Comparison of ENCODE assay signal across 8 mouse cellular contexts in genomic region chr6:29985058-29985498, GRCm38 (mm10).
DNase-seq lines count a peak whose midpoint lies in the region; ATAC-seq and TF ChIP-seq lines count a peak whose summit lies in the region.

No protein-coding gene starts in this region.

- peak overlapping the region; percentile 82 for H3K27ac ChIP-seq in heart, embryonic 10.5 days
- H3K27ac ChIP-seq in kidney, embryonic 14.5 days (ENCODE audit: low read depth, low read length), result no peak overlapping the region
- peak overlapping the region; percentile 71 for H3K27ac ChIP-seq in liver, embryonic 11.5 days (ENCODE audit: low read depth, low read length)
- H3K27ac ChIP-seq in stomach, embryonic 14.5 days (ENCODE audit: low read length), result 0 out of 2 replicates have a peak overlapping the region, but pooled peaks have one; percentile 2

- peak overlapping the region; percentile 65 for H3K4me3 ChIP-seq in erythroblast, embryonic 14.5 days (replicated peaks)
- H3K4me3 ChIP-seq in heart, embryonic 10.5 days, result peak overlapping the region; percentile 67
- peak overlapping the region; percentile 64 for H3K4me3 ChIP-seq in kidney, embryonic 14.5 days (ENCODE audit: low read length)
- H3K4me3 ChIP-seq in liver, embryonic 11.5 days (ENCODE audit: low read depth, low read length), result peak overlapping the region; percentile 71
- H3K4me3 ChIP-seq in myocyte, result peak overlapping the region; percentile 25
- H3K4me3 ChIP-seq in stomach, embryonic 14.5 days (ENCODE audit: low read depth, low read length), result peak overlapping the region; percentile 60

- WGBS in heart, embryonic 10.5 days, result under 1% methylated on average over 37 of the region's 37 CpGs
- WGBS in kidney, embryonic 14.5 days, result under 1% methylated on average over 37 of the region's 37 CpGs
- WGBS in liver, embryonic 11.5 days, result under 1% methylated on average over 37 of the region's 37 CpGs
- WGBS in stomach, embryonic 14.5 days, result under 1% methylated on average over 37 of the region's 37 CpGs

- peaks cover 3% of the 10 kb centered on the region for H3K9me3 ChIP-seq in erythroblast, embryonic 14.5 days (ENCODE audit: control insufficient read depth, low read length)
- H3K9me3 ChIP-seq in heart, embryonic 10.5 days, result no peaks in the 10 kb centered on the region
- no peaks in the 10 kb centered on the region for H3K9me3 ChIP-seq in kidney, embryonic 14.5 days (ENCODE audit: control insufficient read depth, low read length)
- no peaks in the 10 kb centered on the region for H3K9me3 ChIP-seq in liver, embryonic 11.5 days (ENCODE audit: control insufficient read depth, low read length)
- no peaks in the 10 kb centered on the region for H3K9me3 ChIP-seq in stomach, embryonic 14.5 days (ENCODE audit: control insufficient read depth, low read depth, low read length)

- peak; percentile 96 for DNase-seq in CD4-positive helper T cell, adult 2 months (ENCODE audit: low read depth, low spot score)
- DNase-seq in brain, adult 2 months (ENCODE audit: low read depth, low spot score), result peak; percentile 55
- peak; percentile 94 for DNase-seq in heart, embryonic 10.5 days (ENCODE audit: low spot score)
- DNase-seq in liver, embryonic 11.5 days (ENCODE audit: low spot score), result peak; percentile 80

- no peaks in the 10 kb centered on the region for H3K79me2 ChIP-seq in myocyte (ENCODE audit: control insufficient read depth, insufficient read depth)

- no peaks in the 10 kb centered on the region for H3K36me3 ChIP-seq in erythroblast, embryonic 14.5 days (ENCODE audit: control insufficient read depth)
- H3K36me3 ChIP-seq in heart, embryonic 10.5 days, result no peaks in the 10 kb centered on the region
- H3K36me3 ChIP-seq in kidney, embryonic 14.5 days (ENCODE audit: control insufficient read depth, insufficient read depth, low read length), result no peaks in the 10 kb centered on the region
- H3K36me3 ChIP-seq in liver, embryonic 11.5 days (ENCODE audit: control insufficient read depth, insufficient read depth, low read length), result no peaks in the 10 kb centered on the region
- H3K36me3 ChIP-seq in myocyte (ENCODE audit: control insufficient read depth, insufficient read depth), result no peaks in the 10 kb centered on the region
- H3K36me3 ChIP-seq in stomach, embryonic 14.5 days (ENCODE audit: control insufficient read depth, insufficient read depth, low read length), result no peaks in the 10 kb centered on the region

- H3K9ac ChIP-seq in kidney, embryonic 14.5 days (ENCODE audit: low read depth, low read length), result peak overlapping the region; percentile 65
- H3K9ac ChIP-seq in liver, embryonic 11.5 days (ENCODE audit: low read depth, low read length), result peak overlapping the region; percentile 63
- H3K9ac ChIP-seq in stomach, embryonic 14.5 days (replicated peaks; ENCODE audit: low read depth, low read length), result peak overlapping the region; percentile 25; the same call in 1 of the 2 replicates

- peak overlapping the region; percentile 84 for H3K4me2 ChIP-seq in kidney, embryonic 14.5 days (replicated peaks; ENCODE audit: low read depth, low read length)
- H3K4me2 ChIP-seq in liver, embryonic 11.5 days, result peak overlapping the region; percentile 95
- peak overlapping the region; percentile 87 for H3K4me2 ChIP-seq in myocyte (ENCODE audit: low read depth)
- peak overlapping the region; percentile 86 for H3K4me2 ChIP-seq in stomach, embryonic 14.5 days (replicated peaks; ENCODE audit: low read depth, low read length)

- no peak overlapping the region for H3ac ChIP-seq in myocyte (ENCODE audit: control insufficient read depth, insufficient read length)

- peak; percentile 90 for ATAC-seq in kidney, embryonic 14.5 days (ENCODE audit: low FRiP score, low TSS enrichment)
- peak; percentile 84 for ATAC-seq in liver, embryonic 11.5 days (replicated peaks; ENCODE audit: low FRiP score)
- ATAC-seq in stomach, embryonic 14.5 days (ENCODE audit: insufficient number of reproducible peaks, insufficient read depth, low FRiP score, low read depth), result peak; percentile 82

- peaks cover 22% of the 10 kb centered on the region for H3K4me1 ChIP-seq in erythroblast, embryonic 14.5 days (ENCODE audit: control insufficient read depth)
- H3K4me1 ChIP-seq in heart, embryonic 10.5 days, result no peaks in the 10 kb centered on the region
- peaks cover 7% of the 10 kb centered on the region; the same call in 1 of the 2 replicates for H3K4me1 ChIP-seq in kidney, embryonic 14.5 days (ENCODE audit: control insufficient read depth, insufficient read depth, low read length)
- peaks cover 18% of the 10 kb centered on the region for H3K4me1 ChIP-seq in liver, embryonic 11.5 days (replicated peaks; ENCODE audit: control insufficient read depth, insufficient read depth, low read length)
- H3K4me1 ChIP-seq in stomach, embryonic 14.5 days (ENCODE audit: control insufficient read depth, insufficient read depth, low read length), result no peaks in the 10 kb centered on the region

- peaks cover 17% of the 10 kb centered on the region for H3K27me3 ChIP-seq in erythroblast, embryonic 14.5 days (ENCODE audit: control insufficient read depth)
- H3K27me3 ChIP-seq in heart, embryonic 10.5 days (ENCODE audit: insufficient read depth, poor library complexity, severe bottlenecking), result peaks cover 16% of the 10 kb centered on the region; the same call in 1 of the 2 replicates
- H3K27me3 ChIP-seq in kidney, embryonic 14.5 days (ENCODE audit: control insufficient read depth, insufficient read depth, low read length), result no peaks in the 10 kb centered on the region
- H3K27me3 ChIP-seq in liver, embryonic 11.5 days (replicated peaks; ENCODE audit: control insufficient read depth, insufficient read depth, low read length), result no peaks in the 10 kb centered on the region
- no peaks in the 10 kb centered on the region for H3K27me3 ChIP-seq in myocyte (ENCODE audit: control insufficient read depth, insufficient read depth, insufficient read length)
- no peaks in the 10 kb centered on the region for H3K27me3 ChIP-seq in stomach, embryonic 14.5 days (ENCODE audit: control insufficient read depth, insufficient read depth, low read length)

- peak; percentile 59 for TF ChIP-seq POLR2A in myocyte (IDR thresholded peaks at IDR 0.05; ENCODE audit: insufficient read length, low read depth)

TF ChIP-seq in myocyte, 11 proteins besides CTCF, POLR2A, EP300 and RAD21:
- no peak for TF ChIP-seq POLR2AphosphoS2 (IDR thresholded peaks at IDR 0.05; ENCODE audit: insufficient read length, low read depth)
- TF ChIP-seq TCF12 (IDR thresholded peaks at IDR 0.05; ENCODE audit: insufficient read depth, poor library complexity, severe bottlenecking), result no peak
- TF ChIP-seq SRF (IDR thresholded peaks at IDR 0.05; ENCODE audit: control insufficient read depth, insufficient read length, low read depth), result no peak
- TF ChIP-seq MYOD1 (IDR thresholded peaks at IDR 0.05; ENCODE audit: control insufficient read depth in 1 of 3, insufficient read length in 2 of 3, low read depth in 2 of 3), result peak in 1 of 3 experiments; percentile 31
- no peak for TF ChIP-seq TCF3 (IDR thresholded peaks at IDR 0.05; ENCODE audit: insufficient read length, low read depth)
